Mouse (Mus musculus) B cell, adult 2 months (primary cell): ENCODE measurements at regions not wholly inside any gene's neighbourhood (a gene's known extent, or its start where the extent isn't known, plus 50 kb on each side); places are given as distances from the start of the nearest gene placed in this dataset.
A peak's percentile ranks its signal among the peaks of the same experiment; 100 is the strongest.

Source experiments
- DNase-seq, 2 experiments: peaks; one replicate each; pipeline ENCODE4 v3.0.0; 2022

DNA sequence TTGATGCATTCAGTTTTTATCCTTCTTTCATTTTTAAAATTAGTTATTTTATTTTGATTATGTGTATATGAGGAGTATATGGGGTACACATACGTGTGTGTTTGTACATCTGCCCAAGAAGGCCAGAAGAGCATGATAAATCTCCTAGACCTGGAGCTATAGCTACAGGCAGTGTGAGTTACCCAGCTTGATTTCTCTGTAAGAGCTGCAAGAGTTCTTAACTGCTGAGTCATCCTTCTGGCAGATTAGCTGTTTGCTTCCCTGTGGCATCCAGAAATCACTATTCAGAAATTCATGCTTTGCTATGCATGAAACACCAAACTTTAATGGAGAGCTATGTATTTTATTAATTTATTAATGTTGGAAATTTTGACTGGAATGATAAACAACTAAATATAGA is 466.3 kb upstream of the Zwint start:
- no peak for DNase-seq

DNA sequence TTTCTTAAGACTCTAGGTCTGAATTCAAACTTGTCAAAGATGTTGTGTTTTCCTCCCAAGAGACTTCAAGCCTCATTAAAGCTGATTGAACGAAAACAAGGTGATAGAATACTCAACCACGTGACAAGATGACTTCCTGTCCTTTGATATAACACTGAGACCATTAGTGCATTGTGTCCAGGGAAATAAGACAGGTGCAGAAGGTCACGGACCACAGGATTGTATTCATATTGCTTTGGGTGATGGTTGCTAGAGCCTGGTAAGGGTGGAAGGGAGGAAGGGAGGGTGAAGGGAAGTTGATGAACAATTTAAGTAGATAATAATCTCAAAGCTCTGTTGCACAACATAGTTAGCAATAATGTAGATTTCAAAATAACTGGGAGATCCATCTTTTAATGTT is 436.8 kb upstream of the Zwint start:
- DNase-seq, result peak in 1 of 2 experiments; percentile 3

DNA sequence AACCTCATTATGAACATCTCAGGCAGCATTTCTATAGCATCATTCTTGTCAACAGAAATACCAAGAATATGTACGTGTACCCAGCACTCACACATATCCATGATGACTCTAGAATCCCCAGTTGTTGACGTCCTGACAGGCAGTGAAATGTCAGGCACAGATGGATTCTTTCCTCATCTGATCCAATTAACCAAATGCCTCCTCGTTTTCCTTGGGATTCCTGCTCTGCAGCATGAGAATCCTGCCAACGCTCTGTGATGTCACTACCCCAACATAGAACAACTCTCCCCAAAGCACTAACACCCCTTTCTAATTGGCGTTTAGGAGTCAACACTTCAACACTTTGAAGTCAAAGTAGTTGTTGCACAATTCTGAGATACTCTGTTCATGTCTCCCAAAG is 433.5 kb upstream of the Zwint start:
- no peak for DNase-seq

- DNase-seq, result no peak
Measured at GRCm38 (mm10) chr10:72222505-72222904, 432.1 kb upstream of the Zwint start.

GRCm38 (mm10) chr10:72225084-72225483 is 429.6 kb upstream of the Zwint start:
- no peak for DNase-seq

GRCm38 (mm10) chr10:72244106-72244505 is 410.5 kb upstream of the Zwint start:
- DNase-seq, result no peak
